Mouse (Mus musculus): ENCODE measurements around the gene Tgfbr2. TPM values are rescaled to one million over a fixed set of nuclear protein-coding genes. Genes with fewer than 3 reads are reported as not detected.

Gene Tgfbr2
- 8.9 and 9.0 TPM in 2 replicates for polyA plus RNA-seq (2015; fragmentation: Nextera tagmentation; extraction: Ambion mirVana)

DNA sequence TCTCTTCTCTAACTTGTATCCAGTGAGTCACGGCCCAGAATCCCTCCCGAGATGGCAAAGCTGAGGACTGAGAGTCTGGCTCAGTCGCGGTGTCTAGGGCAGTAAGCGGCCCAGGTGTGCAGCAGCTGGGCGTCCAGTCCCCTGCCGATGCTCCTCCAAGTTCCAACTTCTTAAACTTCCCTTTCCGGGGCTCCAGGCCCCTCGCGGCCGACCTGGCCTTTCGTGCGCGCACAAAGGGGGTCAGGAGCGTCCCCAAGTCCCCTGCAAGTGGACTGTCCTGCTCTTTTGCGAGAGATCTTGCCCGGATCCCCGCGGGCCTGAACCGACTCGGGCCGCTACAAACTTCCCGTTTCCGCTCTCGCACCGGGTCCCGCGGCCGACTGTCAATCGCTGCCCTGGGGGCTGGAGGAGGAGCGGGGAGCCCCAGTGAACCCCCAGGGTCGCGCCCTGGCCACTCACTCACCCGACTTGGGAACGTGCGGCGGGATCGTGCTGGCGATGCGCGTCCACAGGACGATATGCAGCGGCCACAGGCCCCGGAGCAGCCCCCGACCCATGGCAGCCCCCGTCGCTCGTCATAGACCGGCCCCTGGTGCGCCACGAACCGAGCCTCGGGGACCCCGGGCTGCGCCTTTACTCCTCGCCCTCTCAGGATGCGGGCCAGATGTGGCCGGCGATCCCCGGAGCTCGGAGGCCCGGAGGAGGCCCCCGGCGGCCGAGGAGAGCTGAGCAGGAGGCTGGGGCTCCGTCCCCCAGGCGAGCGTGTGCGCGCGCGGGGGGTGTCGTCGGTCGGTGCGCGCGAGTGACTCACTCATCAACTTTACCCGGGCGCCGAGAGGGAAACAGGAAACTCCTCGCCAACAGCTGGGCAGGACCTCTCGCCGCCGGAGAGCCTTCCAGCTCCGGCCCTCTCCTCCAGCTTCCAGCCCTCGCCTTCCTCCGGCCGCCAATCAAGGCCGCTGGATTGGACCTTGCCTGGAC, at the start of gene Tgfbr2:
Gene Tgfbr2 (minus strand): TSS at position 880 of the 981 bp plus-strand sequence.
- Histone ChIP-seq H3K36me3 (no peaks in the 10 kb centered on the region), H3K27me3 (peaks cover 42% of the 10 kb centered on the region), H3K4me1 (replicated peaks) (peaks cover 18% of the 10 kb centered on the region), H3K9me3 (no peaks in the 10 kb centered on the region), H3K9ac (peak within 1 kb of the TSS; percentile 82), H3K4me2 (peak within 1 kb of the TSS; percentile 92), H3K4me3 (peak within 1 kb of the TSS; percentile 62), H3K27ac (peak within 1 kb of the TSS; percentile 77)
- peak; percentile 59 for ATAC-seq (ENCODE audit: low FRiP score)
- under 1% methylated on average over 90 of the region's 90 CpGs for WGBS

DNA sequence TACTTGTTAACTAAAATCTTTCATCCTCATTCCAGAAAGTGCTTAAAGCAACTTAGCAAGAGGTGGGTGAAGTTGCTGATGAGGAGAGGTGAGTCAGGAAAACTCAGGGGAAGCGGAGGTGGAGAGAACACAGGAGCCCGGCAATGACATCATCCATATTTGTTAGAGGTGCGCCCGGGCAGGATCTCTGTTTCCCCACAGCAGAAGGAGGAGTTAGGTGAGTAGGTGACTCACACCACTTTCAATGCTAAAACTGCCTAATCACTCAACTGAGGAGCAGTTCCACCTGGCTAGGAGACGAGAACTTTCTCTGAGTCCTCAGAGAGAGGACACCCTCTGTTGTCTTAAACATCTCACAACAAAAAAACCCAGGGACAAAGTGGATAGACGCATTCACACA, 48.2 kb upstream of the Tgfbr2 start:
- H3K27ac ChIP-seq: no peak overlapping the region
- no peaks in the 10 kb centered on the region for H3K36me3 ChIP-seq
- no peaks in the 10 kb centered on the region for H3K9me3 ChIP-seq
- H3K27me3 ChIP-seq: no peaks in the 10 kb centered on the region
- no peak overlapping the region for H3K9ac ChIP-seq
- no peak overlapping the region for H3K4me3 ChIP-seq
- no peak for ATAC-seq (ENCODE audit: low FRiP score)
- WGBS: 86% methylated on average over 6 of the region's 6 CpGs
- H3K4me2 ChIP-seq: no peak overlapping the region
- H3K4me1 ChIP-seq (replicated peaks): peaks cover 20% of the 10 kb centered on the region

DNA sequence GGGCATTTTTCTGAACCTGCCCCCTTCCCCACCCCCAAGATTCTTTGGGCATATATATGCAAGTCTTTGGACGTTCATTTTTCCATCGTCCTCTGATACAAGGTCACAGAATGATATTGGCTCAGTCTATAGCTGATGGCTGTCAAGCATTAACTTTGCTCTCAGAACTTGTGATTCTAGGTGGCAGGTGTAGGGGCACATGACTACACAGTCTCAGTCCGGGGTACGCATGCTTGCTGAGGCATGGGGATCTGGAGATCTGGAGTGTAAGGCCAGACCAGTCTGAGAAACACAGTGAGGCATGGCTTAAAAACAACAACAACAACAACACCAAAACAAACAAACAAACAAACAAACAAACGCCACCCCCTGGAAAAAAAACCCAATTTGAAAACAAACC, 47.5 kb upstream of the Tgfbr2 start:
- 93% methylated on average over 5 of the region's 5 CpGs for WGBS
- Histone ChIP-seq H3K27me3 (no peaks in the 10 kb centered on the region), H3K4me2 (no peak overlapping the region), H3K27ac (no peak overlapping the region), H3K9ac (no peak overlapping the region), H3K36me3 (no peaks in the 10 kb centered on the region), H3K4me3 (no peak overlapping the region), H3K9me3 (no peaks in the 10 kb centered on the region), H3K4me1 (replicated peaks) (0 out of 2 replicates have a peak, but pooled peaks cover 15% of the 10 kb centered on the region)
- no peak for ATAC-seq (ENCODE audit: low FRiP score)

DNA sequence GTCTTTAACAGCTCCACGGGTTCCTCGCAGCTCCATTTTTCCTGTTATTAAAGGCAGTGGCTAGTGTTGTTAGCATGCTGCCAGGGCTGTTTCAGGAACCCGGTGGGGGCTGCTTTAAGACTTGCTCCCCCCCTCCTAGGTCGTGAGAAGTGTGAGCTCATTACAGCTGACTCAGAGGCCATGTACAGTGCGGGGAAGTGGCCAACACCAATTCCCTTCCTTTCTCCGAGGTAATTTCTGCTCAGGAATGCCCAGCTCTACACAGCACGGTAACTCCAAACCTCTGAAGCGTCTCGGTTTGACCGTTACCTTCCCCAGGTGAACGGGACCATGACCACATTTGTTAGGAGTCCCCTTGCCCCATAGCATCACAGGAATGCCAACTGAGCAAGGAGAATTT, 46.8 kb upstream of the Tgfbr2 start:
- WGBS: 77% methylated on average over 11 of the region's 11 CpGs

DNA sequence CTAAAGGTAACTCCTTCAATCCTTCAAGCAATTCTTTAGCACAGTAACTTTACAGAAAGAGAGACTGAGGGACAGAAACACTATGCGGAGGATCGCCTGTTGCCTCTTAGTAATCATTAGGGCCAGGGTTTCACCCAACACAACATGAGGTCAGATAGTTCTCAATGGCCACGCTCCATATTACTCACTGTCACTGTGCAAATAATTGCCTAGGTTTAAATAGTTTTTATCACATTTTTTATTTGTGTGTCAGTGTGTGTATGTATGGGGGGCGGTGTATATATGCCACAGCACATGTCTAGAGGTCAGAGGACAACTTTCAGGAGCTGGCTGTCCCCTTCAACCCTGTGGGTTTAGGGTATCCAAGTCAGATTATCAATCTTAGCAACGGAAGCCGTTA, 46.4 kb upstream of the Tgfbr2 start:
- ATAC-seq (ENCODE audit: low FRiP score): no peak
- no peak overlapping the region for H3K9ac ChIP-seq
- no peaks in the 10 kb centered on the region for H3K36me3 ChIP-seq
- H3K9me3 ChIP-seq: no peaks in the 10 kb centered on the region
- H3K4me2 ChIP-seq: no peak overlapping the region
- 84% methylated on average over 6 of the region's 6 CpGs for WGBS
- H3K4me3 ChIP-seq: no peak overlapping the region
- H3K4me1 ChIP-seq (replicated peaks): 0 out of 2 replicates have a peak, but pooled peaks cover 15% of the 10 kb centered on the region
- no peak overlapping the region for H3K27ac ChIP-seq
- H3K27me3 ChIP-seq: no peaks in the 10 kb centered on the region

More for the DNA sequence above, 46.8 kb upstream of the Tgfbr2 start:
- Histone ChIP-seq H3K4me3 (no peak overlapping the region), H3K4me1 (replicated peaks) (0 out of 2 replicates have a peak, but pooled peaks cover 15% of the 10 kb centered on the region), H3K27me3 (no peaks in the 10 kb centered on the region), H3K36me3 (no peaks in the 10 kb centered on the region), H3K9ac (no peak overlapping the region), H3K27ac (no peak overlapping the region), H3K9me3 (no peaks in the 10 kb centered on the region), H3K4me2 (no peak overlapping the region)
- no peak for ATAC-seq (ENCODE audit: low FRiP score)

DNA sequence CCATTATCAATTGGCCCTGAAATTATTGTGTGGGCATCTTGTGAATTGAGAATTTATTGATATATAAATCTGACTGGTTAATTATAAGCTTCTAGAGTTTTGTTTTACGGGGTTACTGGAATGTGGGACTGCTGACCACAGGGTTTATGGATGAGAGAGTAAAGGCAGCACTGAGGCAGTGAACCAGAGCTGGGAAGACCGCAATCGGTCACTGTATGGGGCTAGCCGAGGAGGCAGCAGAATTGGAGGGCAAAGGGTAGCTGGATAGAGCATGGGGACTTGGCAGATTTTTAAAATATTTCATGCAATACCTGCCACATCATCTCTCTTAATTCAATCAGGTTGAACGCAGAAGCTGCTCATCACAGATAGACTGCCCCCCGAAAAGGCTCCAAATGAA, 45.5 kb upstream of the Tgfbr2 start:
- Histone ChIP-seq H3K9ac (no peak overlapping the region), H3K4me3 (no peak overlapping the region), H3K4me1 (replicated peaks) (0 out of 2 replicates have a peak, but pooled peaks cover 15% of the 10 kb centered on the region), H3K27ac (no peak overlapping the region), H3K36me3 (no peaks in the 10 kb centered on the region), H3K9me3 (no peaks in the 10 kb centered on the region), H3K4me2 (no peak overlapping the region), H3K27me3 (no peaks in the 10 kb centered on the region)
- 89% methylated on average over 6 of the region's 6 CpGs for WGBS
- ATAC-seq (ENCODE audit: low FRiP score): no peak

DNA sequence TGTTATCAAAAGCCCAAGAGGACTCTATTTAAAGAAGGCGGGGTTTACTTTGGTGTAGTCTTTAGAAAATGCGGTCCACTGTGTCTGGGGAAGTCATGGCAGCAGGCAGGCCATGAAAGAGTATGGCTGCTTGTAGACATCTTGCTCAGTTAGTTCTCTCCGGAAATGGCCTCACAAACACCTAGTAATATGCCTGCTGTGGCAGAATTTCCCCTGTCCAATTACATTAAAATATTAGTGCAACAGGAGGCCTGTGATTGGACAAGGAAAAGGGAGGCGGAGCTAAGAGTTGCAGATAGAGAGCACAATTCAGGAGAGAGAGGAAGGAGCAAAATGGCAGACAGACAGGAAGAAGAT, 45.0 kb upstream of the Tgfbr2 start:
- Histone ChIP-seq H3K9ac (no peak overlapping the region), H3K9me3 (no peaks in the 10 kb centered on the region), H3K4me2 (no peak overlapping the region), H3K4me3 (no peak overlapping the region), H3K27ac (no peak overlapping the region), H3K27me3 (no peaks in the 10 kb centered on the region), H3K36me3 (no peaks in the 10 kb centered on the region), H3K4me1 (replicated peaks) (0 out of 2 replicates have a peak, but pooled peaks cover 15% of the 10 kb centered on the region)
- WGBS: 86% methylated on average over 4 of the region's 4 CpGs
- ATAC-seq (ENCODE audit: low FRiP score): no peak

DNA sequence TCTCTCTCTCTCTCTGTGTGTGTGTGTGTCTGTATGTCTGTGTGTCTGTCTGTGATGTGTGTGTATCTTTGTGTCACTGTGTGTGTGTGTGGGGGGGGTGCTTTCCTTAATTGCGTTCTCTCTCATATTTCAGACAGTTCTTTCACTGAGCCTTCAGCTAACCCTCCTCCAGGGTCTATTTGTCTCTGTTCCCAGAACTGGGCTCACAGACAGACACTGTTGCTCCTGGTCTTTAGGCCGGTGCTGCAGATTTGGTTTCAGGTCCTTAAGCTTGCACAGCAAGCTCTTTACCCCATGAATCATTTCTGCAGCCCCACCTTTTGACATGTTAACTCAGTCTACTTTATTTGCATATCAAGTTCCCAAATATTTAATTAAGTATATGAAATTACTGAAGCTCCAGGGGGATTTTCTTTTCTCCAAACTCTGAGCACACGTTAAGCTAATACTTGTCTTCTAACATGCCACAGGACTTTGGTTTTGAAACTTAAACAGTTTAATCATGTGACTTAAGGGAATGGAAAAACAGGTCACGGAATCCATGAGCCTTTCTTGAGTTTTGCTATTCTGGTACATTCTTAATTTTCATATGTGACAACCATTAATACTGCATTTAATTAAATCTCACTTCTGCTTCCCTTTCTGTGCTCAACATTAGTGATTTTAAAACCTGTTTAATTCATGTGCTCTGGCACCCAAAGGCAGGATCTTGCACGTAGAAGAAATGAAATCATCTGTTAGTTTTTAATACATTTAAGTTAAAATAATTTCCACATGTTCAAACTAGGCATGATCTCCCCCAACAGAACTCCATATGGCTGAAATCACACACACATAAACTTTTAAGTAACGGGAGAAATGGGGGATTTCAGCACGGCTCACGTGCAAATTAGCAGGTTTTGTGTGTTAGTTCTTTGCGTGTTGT, 44.3 kb upstream of the Tgfbr2 start:
- H3K27ac ChIP-seq: 0 out of 2 replicates have a peak overlapping the region, but pooled peaks have one; percentile 52
- H3K4me3 ChIP-seq: no peak overlapping the region
- H3K27me3 ChIP-seq: no peaks in the 10 kb centered on the region
- no peaks in the 10 kb centered on the region for H3K36me3 ChIP-seq
- ATAC-seq (ENCODE audit: low FRiP score): no peak
- H3K9ac ChIP-seq: no peak overlapping the region
- WGBS: 81% methylated on average over 9 of the region's 9 CpGs
- H3K9me3 ChIP-seq: no peaks in the 10 kb centered on the region
- 0 out of 2 replicates have a peak, but pooled peaks cover 15% of the 10 kb centered on the region for H3K4me1 ChIP-seq (replicated peaks)
- H3K4me2 ChIP-seq: no peak overlapping the region

DNA sequence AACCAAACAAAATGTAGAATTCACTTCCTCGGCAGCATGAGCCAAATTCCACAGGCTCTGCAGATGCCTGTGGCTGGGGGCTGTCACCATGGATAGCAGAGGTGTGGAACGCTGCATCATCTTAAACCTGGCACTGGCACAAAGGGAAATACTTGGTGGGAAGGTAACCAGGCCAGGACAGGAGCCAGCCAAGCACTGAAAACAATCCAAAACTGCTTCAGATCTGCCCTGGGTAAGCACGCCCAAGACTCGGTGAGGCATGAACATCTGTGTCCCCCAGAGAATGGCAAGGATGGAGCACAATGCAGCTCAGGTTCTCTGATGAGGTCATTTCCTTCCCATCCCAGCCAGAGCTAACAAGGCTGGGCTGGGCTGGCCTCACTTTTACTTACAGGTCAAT, 43.6 kb upstream of the Tgfbr2 start:
- Histone ChIP-seq H3K9ac (no peak overlapping the region), H3K27me3 (no peaks in the 10 kb centered on the region), H3K36me3 (no peaks in the 10 kb centered on the region), H3K4me1 (replicated peaks) (peaks cover 15% of the 10 kb centered on the region; the same call in 1 of the 2 replicates), H3K27ac (peak overlapping the region; percentile 52; the same call in 1 of the 2 replicates), H3K4me3 (no peak overlapping the region), H3K9me3 (no peaks in the 10 kb centered on the region), H3K4me2 (no peak overlapping the region)
- no peak for ATAC-seq (ENCODE audit: low FRiP score)
- 40% methylated on average over 4 of the region's 4 CpGs for WGBS

DNA sequence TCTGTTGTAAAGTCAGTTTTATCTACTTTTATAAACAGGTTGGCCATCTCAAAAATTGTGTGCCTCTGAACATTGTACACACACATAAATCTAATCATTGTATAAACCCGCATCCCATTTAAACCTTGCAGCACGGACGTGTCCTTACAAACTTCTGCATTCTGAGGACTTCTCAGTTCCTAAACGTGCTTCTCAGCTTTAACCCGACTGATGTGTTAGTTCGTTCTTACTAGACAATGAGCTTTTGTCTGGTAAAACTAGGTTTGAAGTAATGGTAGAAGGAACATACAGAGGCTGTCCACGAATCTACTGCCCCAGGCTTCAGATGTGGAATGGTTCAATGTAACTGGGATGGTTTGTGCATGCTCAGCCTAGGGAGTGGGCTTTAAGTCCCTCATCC, 41.9 kb upstream of the Tgfbr2 start:
- no peak overlapping the region for H3K27ac ChIP-seq
- no peak for ATAC-seq (ENCODE audit: low FRiP score)
- WGBS: 86% methylated on average over 7 of the region's 7 CpGs
- no peak overlapping the region for H3K4me2 ChIP-seq
- no peaks in the 10 kb centered on the region for H3K27me3 ChIP-seq
- H3K9ac ChIP-seq: no peak overlapping the region
- H3K9me3 ChIP-seq: no peaks in the 10 kb centered on the region
- H3K4me3 ChIP-seq: no peak overlapping the region
- H3K4me1 ChIP-seq (replicated peaks): peaks cover 24% of the 10 kb centered on the region
- H3K36me3 ChIP-seq: no peaks in the 10 kb centered on the region

DNA sequence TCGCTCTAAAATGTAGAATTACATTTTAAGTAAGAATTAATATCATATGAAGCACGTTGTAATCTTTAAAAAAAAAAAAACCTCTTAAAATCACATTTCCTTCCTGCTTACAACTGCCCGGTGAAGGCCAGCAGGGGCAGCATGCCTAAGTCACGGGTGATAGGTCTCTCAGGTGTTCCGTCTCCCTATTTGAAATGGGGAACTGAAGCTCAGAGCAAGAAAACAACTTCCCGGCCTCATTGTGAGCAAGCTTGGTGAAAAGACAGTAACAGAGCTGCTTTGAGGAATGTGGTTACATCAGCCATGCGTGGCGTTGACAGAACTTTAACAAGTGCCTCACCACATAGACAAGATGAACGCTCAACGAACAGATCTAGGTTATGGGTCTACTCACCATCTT, 41.5 kb upstream of the Tgfbr2 start:
- H3K27me3 ChIP-seq: no peaks in the 10 kb centered on the region
- WGBS: 94% methylated on average over 10 of the region's 10 CpGs

DNA sequence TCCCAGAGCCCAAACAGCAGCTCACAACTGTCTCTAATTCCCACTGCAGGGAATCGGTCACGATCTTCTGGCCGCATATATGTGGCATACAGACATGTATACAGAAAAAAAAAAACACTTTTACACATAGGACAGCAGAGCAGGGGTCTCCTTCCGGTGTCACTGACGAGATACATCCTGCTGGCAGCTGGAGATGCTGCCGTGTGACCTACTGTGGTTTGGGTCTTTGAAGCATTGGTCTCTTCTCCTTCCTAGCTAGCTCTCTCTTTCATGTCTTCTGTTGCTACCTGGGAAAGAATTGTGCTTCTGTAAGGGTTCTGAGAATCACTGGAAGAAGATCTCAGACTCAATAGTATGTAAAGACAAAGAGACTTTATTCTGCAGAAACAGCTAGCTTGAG, 39.1 kb upstream of the Tgfbr2 start:
- H3K4me3 ChIP-seq: no peak overlapping the region
- no peak overlapping the region for H3K9ac ChIP-seq
- no peak for ATAC-seq (ENCODE audit: low FRiP score)
- H3K4me1 ChIP-seq (replicated peaks): peaks cover 13% of the 10 kb centered on the region
- no peaks in the 10 kb centered on the region for H3K9me3 ChIP-seq
- WGBS: 83% methylated on average over 6 of the region's 6 CpGs
- no peaks in the 10 kb centered on the region for H3K27me3 ChIP-seq
- H3K27ac ChIP-seq: no peak overlapping the region
- H3K36me3 ChIP-seq: no peaks in the 10 kb centered on the region
- no peak overlapping the region for H3K4me2 ChIP-seq

More for the DNA sequence above, 41.5 kb upstream of the Tgfbr2 start:
- Histone ChIP-seq H3K4me2 (no peak overlapping the region), H3K9me3 (no peaks in the 10 kb centered on the region), H3K27ac (no peak overlapping the region), H3K4me1 (replicated peaks) (peaks cover 19% of the 10 kb centered on the region), H3K9ac (no peak overlapping the region), H3K4me3 (no peak overlapping the region), H3K36me3 (no peaks in the 10 kb centered on the region)
- ATAC-seq (ENCODE audit: low FRiP score): no peak

Measured in hindbrain, embryonic 13.5 days (tissue).